Mouse (Mus musculus) lung, postnatal 0 days (tissue): ENCODE measurements around the gene Olfr1259.

Source experiments
- CTCF ChIP-seq: IDR thresholded peaks from 2 replicates; pipeline ENCODE4 v1.5.1; 2016; ENCODE audit warnings: antibody characterized with exemption, mild to moderate bottlenecking
- EP300 ChIP-seq: IDR thresholded peaks from 2 replicates; pipeline ENCODE4 v1.6.1; 2016; ENCODE audit warnings: antibody characterized with exemption, mild to moderate bottlenecking, control low read depth

- no peak for TF ChIP-seq CTCF
- TF ChIP-seq EP300, result no peak
These were observed at the start of gene Olfr1259 for GRCm38 (mm10) chr2:89948564-89948963.
